Mouse (Mus musculus) heart, embryonic 13.5 days (tissue): ENCODE results near the gene Vdac1. TPM values are rescaled to one million over a fixed set of nuclear protein-coding genes. Genes with fewer than 3 reads are reported as not detected.
"Not testable (repeated sequence)": the region's sequence is repeated elsewhere in the genome, so short reads cannot be mapped to it uniquely, and the experiment has no call there.

Experiments used
- ATAC-seq: fragments of 200-750 bp; cut with Nextera tagmentation; 2 replicates; pipeline ENCODE4 v1.8.0; 2017; ENCODE audit warnings: moderate TSS enrichment; ENCODE audit not compliant: insufficient number of reproducible peaks, low FRiP score, low TSS enrichment; ENCODE audit errors: extremely low read depth
- H3K27ac ChIP-seq: fragments of 300-500 bp; sonication (generic); replicated peaks from 2 replicates; pipeline ENCODE4 v1.5.1; 2015; ENCODE audit warnings: moderate library complexity, mild to moderate bottlenecking, inconsistent platforms
- H3K27me3 ChIP-seq: fragments of 300-500 bp; sonication (generic); replicated peaks from 2 replicates; pipeline ENCODE4 v1.6.1; 2015; ENCODE audit warnings: mild to moderate bottlenecking, inconsistent platforms
- H3K36me3 ChIP-seq: fragments of 300-500 bp; sonication (generic); 2 replicates; pipeline ENCODE4 v1.6.1; 2015; ENCODE audit warnings: mild to moderate bottlenecking, inconsistent platforms
- H3K4me1 ChIP-seq: fragments of 300-500 bp; sonication (generic); 2 replicates; pipeline ENCODE4 v1.6.1; 2015; ENCODE audit warnings: inconsistent platforms
- H3K4me2 ChIP-seq: fragments of 300-500 bp; sonication (generic); 2 replicates; pipeline ENCODE4 v1.6.1; 2015; ENCODE audit warnings: inconsistent platforms, mild to moderate bottlenecking, moderate library complexity
- H3K4me3 ChIP-seq: fragments of 300-500 bp; sonication (generic); 2 replicates; pipeline ENCODE4 v1.5.1; 2015; ENCODE audit warnings: moderate library complexity, mild to moderate bottlenecking, inconsistent platforms
- H3K9ac ChIP-seq: fragments of 300-500 bp; sonication (generic); 2 replicates; pipeline ENCODE4 v1.6.1; 2015; ENCODE audit warnings: inconsistent platforms, mild to moderate bottlenecking, moderate library complexity
- H3K9me3 ChIP-seq: fragments of 300-500 bp; sonication (generic); 2 replicates; pipeline ENCODE4 v1.6.1; 2016; ENCODE audit warnings: inconsistent platforms
- WGBS: fragments of 180-500 bp; shearing (Covaris S2); methylation state at CpG from one replicate; pipeline ENCODE4 v1.1.7; 2015; ENCODE audit warnings: mixed read lengths; 5-methylcytosine and 5-hydroxymethylcytosine counted together
- polyA plus RNA-seq: library from polyadenylated mRNA; unstranded; fragments of >200 nt; fragmentation: Nextera tagmentation; extraction: Ambion mirVana; gene quantifications from 2 replicates; pipeline ENCODE4 v1.2.1, GENCODE M21; 2015

Vdac1 gene
- polyA plus RNA-seq, 1 experiment from 2014 or later = 414 TPM

DNA sequence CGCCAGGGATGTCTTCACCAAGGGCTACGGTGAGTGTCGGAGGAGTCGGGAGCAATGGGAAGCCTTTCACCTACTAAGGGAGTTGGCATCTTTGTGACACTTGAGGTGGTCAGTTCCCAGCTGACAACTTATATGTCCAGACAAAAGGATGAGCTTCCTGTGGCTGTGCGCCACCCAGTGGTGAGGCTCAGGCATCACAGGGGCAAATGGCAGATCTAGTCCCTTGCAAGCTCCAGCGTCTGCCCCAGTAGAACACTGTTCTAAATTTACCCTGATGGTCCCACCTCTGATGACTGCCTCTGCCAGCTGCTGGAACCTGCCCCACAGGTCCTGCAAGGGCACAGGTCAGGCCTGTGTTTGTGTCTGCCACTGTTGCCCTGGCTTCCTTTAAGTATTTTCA is 13.7 kb downstream of the Vdac1 start:
- Histone ChIP-seq H3K4me3 (no peak overlapping the region), H3K9ac (no peak overlapping the region), H3K4me2 (no peak overlapping the region), H3K36me3 (peaks cover 56% of the 10 kb centered on the region), H3K4me1 (peaks cover 42% of the 10 kb centered on the region), H3K27ac (no peak overlapping the region), H3K27me3 (no peaks in the 10 kb centered on the region), H3K9me3 (no peaks in the 10 kb centered on the region)
- WGBS = 53% methylated on average over 6 of the region's 6 CpGs
- no peak for ATAC-seq

DNA sequence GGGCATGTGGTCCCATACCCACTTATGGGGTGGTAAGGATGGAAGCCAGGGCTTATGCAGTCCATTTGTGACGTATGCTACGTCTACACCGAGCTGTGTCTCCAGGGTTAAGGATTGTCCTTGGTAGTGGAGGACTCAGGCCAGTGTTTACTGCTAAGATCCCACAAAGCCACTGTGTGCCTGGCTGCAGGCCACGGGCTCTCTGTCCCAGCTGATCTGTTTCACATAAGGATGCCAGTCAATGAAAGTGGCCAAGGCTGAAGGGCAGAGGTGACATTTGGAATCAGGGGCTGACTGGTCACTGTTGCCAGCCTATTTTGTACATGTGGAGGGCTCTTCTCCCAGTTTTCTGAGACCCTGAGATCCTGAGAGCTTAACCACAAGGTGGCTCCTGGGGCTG is 16.9 kb downstream of the Vdac1 start:
- Histone ChIP-seq H3K27ac (peak overlapping the region; percentile 43; the same call in 1 of the 2 replicates), H3K9ac (no peak overlapping the region), H3K27me3 (no peaks in the 10 kb centered on the region), H3K9me3 (no peaks in the 10 kb centered on the region), H3K4me2 (no peak overlapping the region), H3K4me3 (no peak overlapping the region), H3K36me3 (peaks cover 89% of the 10 kb centered on the region), H3K4me1 (peaks cover 21% of the 10 kb centered on the region)
- 79% methylated on average over 4 of the region's 4 CpGs for WGBS
- no peak for ATAC-seq

DNA sequence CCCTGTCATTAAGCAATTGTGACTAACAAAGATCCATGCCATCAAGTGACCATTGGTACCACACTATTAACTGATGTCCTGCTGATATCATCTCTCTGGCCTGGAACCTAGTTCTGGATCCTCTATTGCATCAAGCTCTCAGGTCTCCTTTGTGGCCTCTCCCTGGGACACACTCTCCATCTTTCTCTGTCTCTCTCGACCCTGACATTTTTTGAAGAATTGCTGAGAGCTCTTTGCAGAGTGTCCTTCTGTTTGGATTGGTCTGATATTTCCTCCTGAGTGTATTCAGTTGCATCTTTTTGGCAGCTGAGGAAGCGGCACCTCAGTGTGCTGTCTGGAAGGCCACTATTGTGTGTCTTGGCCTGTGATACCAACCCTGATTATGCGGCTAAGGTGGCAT is 18.6 kb downstream of the Vdac1 start:
- 89% methylated on average over 3 of the region's 3 CpGs for WGBS
- Histone ChIP-seq H3K4me1 (peaks cover 14% of the 10 kb centered on the region), H3K27ac (no peak overlapping the region), H3K4me2 (no peak overlapping the region), H3K9ac (no peak overlapping the region), H3K27me3 (no peaks in the 10 kb centered on the region), H3K36me3 (peaks cover 100% of the 10 kb centered on the region), H3K4me3 (no peak overlapping the region), H3K9me3 (no peaks in the 10 kb centered on the region)
- ATAC-seq = no peak

DNA sequence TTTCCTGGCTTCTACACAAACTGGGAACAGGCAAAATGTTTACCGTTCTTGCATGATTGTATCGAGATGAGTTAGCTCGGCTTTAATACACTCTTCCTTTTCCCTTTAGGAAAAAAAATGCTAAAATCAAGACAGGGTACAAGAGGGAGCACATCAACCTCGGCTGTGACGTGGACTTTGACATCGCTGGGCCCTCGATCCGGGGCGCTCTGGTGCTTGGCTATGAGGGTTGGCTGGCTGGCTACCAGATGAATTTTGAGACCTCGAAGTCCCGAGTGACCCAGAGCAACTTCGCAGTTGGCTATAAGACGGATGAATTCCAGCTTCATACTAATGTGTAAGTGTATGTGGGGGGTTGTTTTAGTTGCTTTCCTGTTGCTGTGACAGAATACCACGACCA is 23.1 kb downstream of the Vdac1 start:
- H3K4me3 ChIP-seq = no peak overlapping the region
- no peaks in the 10 kb centered on the region for H3K27me3 ChIP-seq
- H3K27ac ChIP-seq = no peak overlapping the region
- H3K9me3 ChIP-seq = no peaks in the 10 kb centered on the region
- 91% methylated on average over 14 of the region's 14 CpGs for WGBS
- no peak overlapping the region for H3K4me2 ChIP-seq
- 0 out of 2 replicates have a peak, but pooled peaks cover 8% of the 10 kb centered on the region for H3K4me1 ChIP-seq
- peaks cover 100% of the 10 kb centered on the region for H3K36me3 ChIP-seq
- no peak for ATAC-seq
- no peak overlapping the region for H3K9ac ChIP-seq

DNA sequence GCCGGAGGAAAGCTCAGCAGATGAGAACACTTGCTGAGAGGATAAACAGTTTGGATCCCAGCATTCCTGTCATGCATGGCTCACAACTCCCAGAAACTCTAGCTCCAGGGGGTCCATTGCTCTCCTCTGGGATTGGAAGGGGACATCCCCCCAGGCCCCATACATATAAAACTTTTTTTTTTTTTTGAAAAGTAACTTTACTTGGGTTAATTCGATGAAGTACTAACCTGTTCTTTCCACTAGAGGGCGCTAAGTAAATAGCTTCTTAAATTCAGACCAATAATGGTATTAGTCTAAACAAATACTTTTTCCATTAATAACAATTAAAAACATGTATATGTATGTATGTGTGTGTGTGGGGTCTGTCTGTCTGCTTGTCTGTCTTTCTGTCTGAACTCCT is 24.0 kb downstream of the Vdac1 start:
- ATAC-seq = no peak
- no peak overlapping the region for H3K4me2 ChIP-seq
- 0 out of 2 replicates have a peak, but pooled peaks cover 8% of the 10 kb centered on the region for H3K4me1 ChIP-seq
- H3K4me3 ChIP-seq = no peak overlapping the region
- no peaks in the 10 kb centered on the region for H3K27me3 ChIP-seq
- no peaks in the 10 kb centered on the region for H3K9me3 ChIP-seq
- no peak overlapping the region for H3K27ac ChIP-seq
- WGBS = 55% methylated on average over 3 of the region's 3 CpGs
- no peak overlapping the region for H3K9ac ChIP-seq
- peaks cover 100% of the 10 kb centered on the region for H3K36me3 ChIP-seq

DNA sequence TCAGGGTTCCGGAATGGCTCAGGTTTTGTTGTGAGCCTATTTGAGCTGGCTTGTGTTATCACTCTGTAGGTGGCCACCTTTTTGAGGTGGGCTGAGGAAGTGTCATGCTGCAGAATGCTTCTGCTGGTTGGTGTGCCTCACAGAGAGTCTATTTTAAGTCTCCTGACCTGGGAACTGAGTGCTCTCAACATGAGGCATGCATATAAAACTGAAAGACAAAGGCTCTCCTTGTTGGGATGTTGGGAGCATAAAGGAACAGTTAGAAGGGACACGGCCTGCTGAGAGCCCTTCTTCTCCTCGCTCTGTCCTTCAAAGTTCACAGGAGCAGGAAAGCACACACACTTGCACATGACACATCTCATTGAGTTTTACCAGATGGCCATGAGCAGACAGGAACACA is 26.2 kb downstream of the Vdac1 start:
- 72% methylated on average over 3 of the region's 3 CpGs for WGBS
- Histone ChIP-seq H3K27me3 (no peaks in the 10 kb centered on the region), H3K4me1 (0 out of 2 replicates have a peak, but pooled peaks cover 8% of the 10 kb centered on the region), H3K9ac (no peak overlapping the region), H3K9me3 (no peaks in the 10 kb centered on the region), H3K4me3 (no peak overlapping the region), H3K36me3 (peaks cover 94% of the 10 kb centered on the region), H3K4me2 (no peak overlapping the region), H3K27ac (peak overlapping the region; percentile 12; the same call in 1 of the 2 replicates)
- ATAC-seq = no peak

DNA sequence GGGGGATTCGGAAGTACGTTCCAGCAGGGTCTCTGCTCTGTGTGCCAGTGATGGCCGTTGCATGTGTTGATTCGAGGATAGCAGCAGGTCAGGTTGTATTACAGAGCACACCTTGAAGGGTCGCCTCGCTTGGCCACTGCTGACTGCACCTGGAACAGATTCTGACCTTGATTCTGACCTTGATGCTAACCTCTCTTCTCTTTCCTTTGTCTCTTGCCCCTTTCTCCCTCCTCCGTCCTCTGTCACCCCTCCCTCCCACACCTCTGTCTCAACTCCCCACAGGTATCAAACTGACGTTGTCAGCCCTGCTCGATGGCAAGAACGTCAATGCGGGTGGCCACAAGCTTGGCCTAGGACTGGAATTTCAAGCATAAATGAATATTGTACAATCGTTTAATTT is 27.5 kb downstream of the Vdac1 start:
- H3K36me3 ChIP-seq = peaks cover 85% of the 10 kb centered on the region
- 88% methylated on average over 12 of the region's 12 CpGs for WGBS
- H3K4me3 ChIP-seq = no peak overlapping the region
- H3K27ac ChIP-seq = no peak overlapping the region
- H3K4me1 ChIP-seq = 0 out of 2 replicates have a peak, but pooled peaks cover 8% of the 10 kb centered on the region
- no peaks in the 10 kb centered on the region for H3K9me3 ChIP-seq
- H3K27me3 ChIP-seq = no peaks in the 10 kb centered on the region
- H3K4me2 ChIP-seq = no peak overlapping the region
- ATAC-seq = no peak
- H3K9ac ChIP-seq = no peak overlapping the region

DNA sequence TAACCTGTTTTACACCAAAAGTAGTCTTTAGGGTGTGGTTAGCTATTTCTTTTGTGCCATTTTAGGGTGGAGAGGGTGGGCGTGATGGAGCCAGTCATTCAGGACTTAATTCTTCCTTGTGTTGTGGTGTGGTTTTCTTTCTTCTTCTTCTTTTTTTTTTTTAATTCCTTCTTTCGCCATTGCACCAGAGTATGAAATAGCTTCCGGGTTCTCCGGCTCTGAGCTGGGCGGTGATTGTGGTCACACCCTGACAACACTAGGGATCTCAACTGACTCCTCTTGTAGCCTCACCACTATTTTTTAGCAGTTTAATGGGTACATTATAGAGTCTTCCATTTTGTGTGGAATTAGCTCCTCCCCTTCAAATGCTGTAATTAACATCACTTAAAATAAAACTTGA is 28.3 kb downstream of the Vdac1 start:
- not testable (repeated sequence) for H3K4me2 ChIP-seq, H3K27me3 ChIP-seq, H3K9me3 ChIP-seq, H3K9ac ChIP-seq, ATAC-seq, H3K27ac ChIP-seq, H3K4me1 ChIP-seq, H3K4me3 ChIP-seq
- peaks cover 76% of the 10 kb centered on the region for H3K36me3 ChIP-seq
- WGBS = 87% methylated on average over 5 of the region's 5 CpGs

DNA sequence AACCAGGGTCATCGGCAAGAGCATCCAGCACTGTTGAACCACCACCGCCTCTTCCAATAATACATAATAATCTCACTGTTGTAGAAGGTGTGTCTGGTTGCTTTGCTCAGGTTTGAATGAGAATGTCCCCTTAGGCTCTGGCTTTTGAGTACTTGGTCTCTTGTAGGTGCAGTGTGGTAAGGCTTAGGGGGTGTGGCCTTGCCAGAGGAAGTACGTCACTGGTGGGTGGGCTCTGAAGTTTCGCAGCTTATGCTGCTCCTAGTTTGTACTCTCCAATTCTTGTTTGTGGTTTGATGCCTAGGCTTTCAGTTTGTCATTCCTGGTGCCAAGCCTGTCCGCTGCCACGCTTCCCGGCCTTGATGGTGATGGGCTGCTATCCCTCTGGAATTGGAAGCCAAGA is 29.3 kb downstream of the Vdac1 start:
- Histone ChIP-seq H3K27ac (no peak overlapping the region), H3K4me2 (no peak overlapping the region), H3K9ac (no peak overlapping the region), H3K9me3 (no peaks in the 10 kb centered on the region), H3K4me1 (0 out of 2 replicates have a peak, but pooled peaks cover 8% of the 10 kb centered on the region), H3K27me3 (no peaks in the 10 kb centered on the region), H3K4me3 (no peak overlapping the region), H3K36me3 (peaks cover 67% of the 10 kb centered on the region)
- ATAC-seq = no peak
- WGBS = 86% methylated on average over 7 of the region's 7 CpGs

DNA sequence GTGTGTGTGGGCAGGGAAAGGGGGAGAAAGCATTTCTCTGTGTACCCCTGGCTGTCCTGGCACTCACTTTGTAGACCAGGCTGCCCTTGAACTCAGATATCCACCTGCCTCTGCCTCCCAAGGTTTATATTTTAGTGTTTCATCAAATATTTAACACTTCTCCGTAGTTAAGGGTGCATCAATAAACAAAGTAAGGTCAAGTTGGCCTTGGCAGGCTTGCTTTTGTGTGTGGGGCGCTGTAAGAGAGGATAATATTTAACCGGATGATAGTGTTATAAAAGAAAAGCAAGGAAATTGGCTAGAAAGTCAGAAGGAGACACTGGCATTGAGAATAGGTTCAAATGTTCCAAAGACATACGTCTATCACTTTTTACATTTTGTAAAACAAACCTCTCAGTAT is 33.8 kb downstream of the Vdac1 start:
- Histone ChIP-seq H3K9me3 (no peaks in the 10 kb centered on the region), H3K27me3 (no peaks in the 10 kb centered on the region), H3K9ac (no peak overlapping the region), H3K4me1 (peaks cover 22% of the 10 kb centered on the region), H3K27ac (no peak overlapping the region), H3K4me3 (no peak overlapping the region), H3K36me3 (peaks cover 30% of the 10 kb centered on the region), H3K4me2 (no peak overlapping the region)
- no peak for ATAC-seq
- WGBS = 74% methylated on average over 4 of the region's 4 CpGs

DNA sequence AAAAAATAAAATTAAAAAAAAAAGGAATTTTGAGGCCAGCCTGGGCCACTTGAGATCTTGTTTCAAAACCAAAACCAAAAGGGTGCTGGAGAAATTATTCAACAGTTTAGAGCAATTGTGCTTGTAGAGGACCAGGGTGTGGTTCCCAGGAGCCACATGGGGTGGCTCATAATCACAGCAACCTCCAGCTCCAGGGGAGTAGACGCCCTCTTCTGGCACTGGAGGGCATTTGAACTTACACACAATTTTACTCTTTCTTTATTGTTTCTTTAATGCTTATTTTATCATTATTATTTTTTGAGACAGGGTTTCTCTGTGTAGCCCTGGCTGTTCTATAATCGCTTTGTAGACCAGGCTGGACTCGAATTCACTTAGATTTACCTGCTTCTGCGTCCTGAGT is 34.7 kb downstream of the Vdac1 start:
- H3K4me1 ChIP-seq = peaks cover 22% of the 10 kb centered on the region
- peaks cover 22% of the 10 kb centered on the region for H3K36me3 ChIP-seq
- H3K27me3 ChIP-seq = no peaks in the 10 kb centered on the region
- no peak overlapping the region for H3K27ac ChIP-seq
- no peak overlapping the region for H3K9ac ChIP-seq
- H3K4me3 ChIP-seq = no peak overlapping the region
- no peak for ATAC-seq
- 25% methylated on average over 4 of the region's 4 CpGs for WGBS
- H3K9me3 ChIP-seq = no peaks in the 10 kb centered on the region
- peak overlapping the region; percentile 80; the same call in 1 of the 2 replicates for H3K4me2 ChIP-seq

DNA sequence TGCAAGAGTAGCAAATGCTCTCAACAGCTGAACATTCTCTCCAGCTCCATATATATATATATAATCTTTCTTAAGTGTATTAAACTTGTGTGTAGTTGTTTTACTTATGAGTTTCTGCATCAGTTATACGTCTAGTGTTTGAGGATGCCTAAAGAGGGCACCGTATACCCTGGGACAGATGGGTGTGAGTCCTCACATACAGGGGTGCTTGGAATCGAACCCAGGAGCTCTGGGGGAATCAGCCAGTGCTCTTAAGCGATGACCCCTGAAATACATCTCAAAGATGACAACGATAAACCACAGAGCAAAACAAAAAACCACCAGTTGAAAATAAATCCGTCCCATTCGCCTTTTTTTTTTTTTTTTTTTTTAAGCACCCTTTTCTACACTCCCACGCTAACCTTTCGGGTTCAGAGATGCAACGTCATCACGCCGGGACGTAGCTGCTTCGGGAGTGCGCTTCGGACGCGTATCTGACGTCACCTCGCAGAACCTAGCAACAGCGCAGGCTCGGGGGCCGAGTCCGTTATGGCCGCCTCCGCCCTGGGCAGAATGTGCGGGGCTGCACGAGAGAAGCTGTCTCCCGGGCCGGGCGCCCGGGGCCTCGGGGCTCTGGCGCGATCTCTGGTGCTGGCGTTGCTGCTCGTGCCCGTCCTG is 35.4 kb downstream of the Vdac1 start, which contains the start of gene 9530068E07Rik:
Gene 9530068E07Rik (plus strand): TSS at position 489 of the 657 bp plus-strand sequence.
- Histone ChIP-seq H3K4me3 (peak within 1 kb of the TSS; percentile 97), H3K27ac (peak within 1 kb of the TSS; percentile 97), H3K4me2 (peak within 1 kb of the TSS; percentile 80), H3K27me3 (no peaks in the 10 kb centered on the region), H3K36me3 (peaks cover 19% of the 10 kb centered on the region), H3K9ac (peak within 1 kb of the TSS; percentile 98), H3K9me3 (no peaks in the 10 kb centered on the region), H3K4me1 (peaks cover 27% of the 10 kb centered on the region)
- WGBS = 2% methylated on average over 38 of the region's 38 CpGs
- ATAC-seq = peak; percentile 91
